Mouse (Mus musculus) ES-E14 (cell line): ENCODE results near the gene Wdr11. TPM values are rescaled to one million over a fixed set of nuclear protein-coding genes. Genes with fewer than 3 reads are reported as not detected.
A peak's percentile ranks its signal among the peaks of the same experiment; 100 is the strongest.

Experiments
- DNase-seq: peaks from one replicate; pipeline ENCODE4 v3.0.0-alpha.2; 2013; ENCODE audit warnings: low read depth, low spot score
- H3K27ac ChIP-seq: 2 replicates; pipeline ENCODE4 v1.5.1; 2012; ENCODE audit warnings: low read depth, mild to moderate bottlenecking, low read length, moderate library complexity, mixed read lengths; ENCODE audit not compliant: poor library complexity, insufficient read depth, severe bottlenecking
- H3K36me3 ChIP-seq: 2 replicates; pipeline ENCODE4 v1.6.1; 2012; ENCODE audit warnings: mild to moderate bottlenecking, low read length, moderate library complexity, mixed read lengths; ENCODE audit not compliant: control insufficient read depth, poor library complexity, insufficient read depth, severe bottlenecking
- H3K4me1 ChIP-seq, 2 experiments: fragments of 150-350 bp in 1 of 2; sonication (generic) in 1 of 2; 2 replicates each; pipeline ENCODE4 v1.6.1; 2012; ENCODE audit warnings: low read length in 2 of 2, mild to moderate bottlenecking in 1 of 2, mixed read lengths in 1 of 2; ENCODE audit not compliant: control insufficient read depth in 2 of 2, insufficient read depth in 2 of 2, poor library complexity in 1 of 2
- H3K4me3 ChIP-seq, 2 experiments: fragments of 150-350 bp in 1 of 2; sonication (generic) in 1 of 2; 2 replicates each; pipeline ENCODE4 v1.5.1; 2012; ENCODE audit warnings: low read length in 2 of 2, low read depth in 1 of 2, mild to moderate bottlenecking in 1 of 2, mixed read lengths in 1 of 2; ENCODE audit not compliant: insufficient read depth in 1 of 2, poor library complexity in 1 of 2, severe bottlenecking in 1 of 2
- H3K9ac ChIP-seq: 2 replicates; pipeline ENCODE4 v1.6.1; 2012; ENCODE audit warnings: low read depth, mild to moderate bottlenecking, low read length, mixed read lengths; ENCODE audit not compliant: poor library complexity, insufficient read depth, severe bottlenecking
- H3K9me3 ChIP-seq: fragments of 150-350 bp; sonication (generic); 2 replicates; pipeline ENCODE4 v1.6.1; 2012; ENCODE audit warnings: low read depth, mild to moderate bottlenecking, low read length; ENCODE audit not compliant: control insufficient read depth, insufficient read depth
- CHD2 ChIP-seq: IDR thresholded peaks from 2 replicates; pipeline ENCODE4 v1.6.1; 2014; ENCODE audit warnings: mild to moderate bottlenecking, low read depth, low read length, inconsistent platforms
- HCFC1 ChIP-seq: IDR thresholded peaks from 2 replicates; pipeline ENCODE4 v1.6.1; 2012; ENCODE audit warnings: low read length, inconsistent platforms, borderline replicate concordance; ENCODE audit not compliant: insufficient read depth
- MAFK ChIP-seq: IDR thresholded peaks from 2 replicates; pipeline ENCODE4 v1.6.1; 2014; ENCODE audit warnings: mild to moderate bottlenecking, low read depth, low read length, inconsistent platforms; ENCODE audit not compliant: insufficient read depth
- ZC3H11A ChIP-seq: IDR thresholded peaks from 2 replicates; pipeline ENCODE4 v1.6.1; 2012; ENCODE audit warnings: low read depth, mild to moderate bottlenecking, inconsistent platforms, low read length, borderline replicate concordance
- ZNF384 ChIP-seq: IDR thresholded peaks from 2 replicates; pipeline ENCODE4 v1.6.1; 2012; ENCODE audit warnings: low read depth, low read length, inconsistent platforms
- in situ Hi-C, 2 experiments: fragments of 600-800 bp; cut with MboI; formaldehyde crosslinking; loops; one replicate each; pipeline ENCODE4 v1.15.1; 2025; ENCODE audit warnings: low sequenced_read_pairs in 2 of 2, inconsistent platforms in 1 of 2; ENCODE audit not compliant: unreplicated experiment in 2 of 2
- total RNA-seq: library from RNA; depleted of rRNA; stranded (reverse); fragments of 300-350 nt; gene quantifications from 2 replicates; pipeline ENCODE4 v1.2.3, GENCODE M21; 2012

The Wdr11 gene
- total RNA-seq, 1 experiment: 24.0 TPM

DNA sequence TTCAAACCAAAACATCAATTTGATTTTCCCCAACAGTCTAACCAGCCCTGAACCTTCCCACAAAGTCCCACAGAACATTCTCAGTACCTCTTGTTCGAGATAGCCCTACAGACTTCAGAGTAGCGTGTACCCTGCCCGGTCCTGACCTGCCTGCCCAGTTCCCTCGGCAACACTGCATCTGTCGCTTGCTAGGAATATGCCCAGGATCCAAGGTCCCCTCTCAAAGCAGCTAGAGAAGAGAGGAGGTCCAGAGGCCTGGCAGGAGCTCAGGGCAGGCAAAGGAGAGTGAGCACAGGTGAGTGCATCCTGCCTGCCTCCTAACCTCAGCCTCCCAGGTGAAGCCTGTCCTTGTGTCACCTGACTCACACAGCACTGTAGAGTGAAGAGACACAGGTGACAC is 47.3 kb downstream of the Wdr11 start:
- TF ChIP-seq MAFK: no peak
- DNase-seq: no peak
- no peaks in the 10 kb centered on the region for H3K4me1 ChIP-seq
- peaks cover 8% of the 10 kb centered on the region for H3K36me3 ChIP-seq
- H3K9ac ChIP-seq: no peak overlapping the region
- in situ Hi-C loops: no loop called here
- H3K9me3 ChIP-seq: no peaks in the 10 kb centered on the region
- H3K4me3 ChIP-seq: no peak overlapping the region
- no peak overlapping the region for H3K27ac ChIP-seq

- Histone ChIP-seq H3K36me3 (peaks cover 4% of the 10 kb centered on the region; the same call in 1 of the 2 replicates), H3K27ac (no peak overlapping the region), H3K9me3 (no peaks in the 10 kb centered on the region), H3K4me3 (no peak overlapping the region), H3K4me1 (no peaks in the 10 kb centered on the region), H3K9ac (no peak overlapping the region)
- TF ChIP-seq HCFC1: no peak
- TF ChIP-seq MAFK: no peak
- TF ChIP-seq CHD2: no peak
- no peak for TF ChIP-seq ZC3H11A
- DNase-seq: no peak
- in situ Hi-C loops: no loop called here
These were observed 48.2 kb downstream of the Wdr11 start for GRCm38 (mm10) chr7:129639833-129640232.

GRCm38 (mm10) chr7:129643290-129643689 is 51.6 kb downstream of the Wdr11 start:
- Histone ChIP-seq H3K36me3 (no peaks in the 10 kb centered on the region), H3K9ac (no peak overlapping the region), H3K27ac (no peak overlapping the region), H3K4me1 (no peaks in the 10 kb centered on the region), H3K4me3 (no peak overlapping the region), H3K9me3 (no peaks in the 10 kb centered on the region)
- TF ChIP-seq HCFC1 (no peak), ZC3H11A (no peak), ZNF384 (no peak), MAFK (no peak), CHD2 (no peak)
- in situ Hi-C loops: no loop called here
- no peak for DNase-seq

GRCm38 (mm10) chr7:129647798-129648197 is 56.1 kb downstream of the Wdr11 start:
- in situ Hi-C loops: no loop called here
- Histone ChIP-seq H3K9ac (no peak overlapping the region), H3K4me3 (no peak overlapping the region), H3K27ac (no peak overlapping the region), H3K4me1 (no peaks in the 10 kb centered on the region), H3K9me3 (no peaks in the 10 kb centered on the region), H3K36me3 (no peaks in the 10 kb centered on the region)
- peak; percentile 28 for DNase-seq
- TF ChIP-seq ZC3H11A (no peak), ZNF384 (no peak), HCFC1 (no peak), MAFK (no peak), CHD2 (no peak)

- in situ Hi-C loops: no loop called here
- H3K9ac ChIP-seq: no peak overlapping the region
- no peaks in the 10 kb centered on the region for H3K9me3 ChIP-seq
- DNase-seq: peak; percentile 86
- H3K4me1 ChIP-seq: no peaks in the 10 kb centered on the region
- H3K36me3 ChIP-seq: no peaks in the 10 kb centered on the region
- no peak overlapping the region for H3K4me3 ChIP-seq
- TF ChIP-seq HCFC1 (no peak), ZNF384 (peak; percentile 56; the same call in 1 of the 2 replicates), CHD2 (no peak), ZC3H11A (peak; percentile 88), MAFK (no peak)
- H3K27ac ChIP-seq: no peak overlapping the region
These were observed 57.3 kb downstream of the Wdr11 start for GRCm38 (mm10) chr7:129648938-129649337.
